Mouse (Mus musculus) layer of hippocampus, postnatal 14 days (tissue): Measurements from ENCODE around the gene Ptpra. TPM values are rescaled to one million over a fixed set of nuclear protein-coding genes. Genes with fewer than 3 reads are reported as not detected.

ENCODE experiments used
- DNase-seq, 2 experiments: peaks; one replicate each; pipeline ENCODE4 v3.0.0; 2021 to 2022; ENCODE audit warnings: low spot score in 2 of 2, mixed read lengths in 1 of 2
- total RNA-seq, 2 experiments: library from RNA; stranded (reverse); gene quantifications; 2 replicates each; pipeline ENCODE4 v1.2.3; 2021

Gene Ptpra
- total RNA-seq, 2 experiments from 2014 or later = 307 to 312 TPM

GRCm38 (mm10) chr2:130439840-130440480, 10.1 kb upstream of the Ptpra start:
- DNase-seq = no peak

DNA sequence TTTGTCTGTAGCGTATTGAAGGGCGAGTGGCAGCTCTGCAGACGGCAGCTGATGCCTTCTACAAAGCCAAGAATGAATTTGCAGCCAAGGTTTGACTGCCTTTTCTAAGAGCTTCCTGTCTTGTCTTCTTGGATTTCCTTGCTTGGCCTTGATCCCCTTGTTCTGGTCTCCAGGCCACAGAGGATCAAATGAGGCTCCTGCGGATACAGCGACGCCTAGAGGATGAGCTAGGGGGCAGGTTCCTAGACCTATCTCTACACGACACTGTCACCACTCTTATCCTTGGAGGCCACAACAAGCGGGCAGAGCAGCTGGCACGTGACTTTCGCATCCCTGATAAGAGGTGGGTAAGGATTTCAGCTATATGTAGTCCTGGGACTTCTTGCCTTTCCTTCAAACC, 7.9 kb upstream of the Ptpra start:
- DNase-seq = no peak

DNA sequence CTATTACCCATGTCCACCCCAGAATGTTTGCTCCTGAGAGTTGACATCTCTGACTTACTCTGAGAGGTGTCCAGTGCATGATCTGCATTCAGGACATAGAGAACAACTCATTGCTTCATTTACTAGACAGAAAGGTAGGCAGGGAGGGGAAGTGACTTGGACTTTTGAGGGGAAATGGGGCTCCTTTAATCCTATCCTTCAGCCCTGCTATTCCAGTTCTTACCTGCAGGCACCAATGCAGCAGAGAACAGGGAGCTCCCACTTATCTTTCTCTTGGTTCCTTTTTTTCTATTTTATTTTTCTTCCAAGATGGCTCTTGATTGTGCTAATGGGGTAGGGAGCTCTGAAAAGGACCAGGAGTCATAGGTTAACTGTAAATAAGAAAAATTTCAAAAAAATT, 1.6 kb upstream of the Ptpra start:
- no peak for DNase-seq

DNA sequence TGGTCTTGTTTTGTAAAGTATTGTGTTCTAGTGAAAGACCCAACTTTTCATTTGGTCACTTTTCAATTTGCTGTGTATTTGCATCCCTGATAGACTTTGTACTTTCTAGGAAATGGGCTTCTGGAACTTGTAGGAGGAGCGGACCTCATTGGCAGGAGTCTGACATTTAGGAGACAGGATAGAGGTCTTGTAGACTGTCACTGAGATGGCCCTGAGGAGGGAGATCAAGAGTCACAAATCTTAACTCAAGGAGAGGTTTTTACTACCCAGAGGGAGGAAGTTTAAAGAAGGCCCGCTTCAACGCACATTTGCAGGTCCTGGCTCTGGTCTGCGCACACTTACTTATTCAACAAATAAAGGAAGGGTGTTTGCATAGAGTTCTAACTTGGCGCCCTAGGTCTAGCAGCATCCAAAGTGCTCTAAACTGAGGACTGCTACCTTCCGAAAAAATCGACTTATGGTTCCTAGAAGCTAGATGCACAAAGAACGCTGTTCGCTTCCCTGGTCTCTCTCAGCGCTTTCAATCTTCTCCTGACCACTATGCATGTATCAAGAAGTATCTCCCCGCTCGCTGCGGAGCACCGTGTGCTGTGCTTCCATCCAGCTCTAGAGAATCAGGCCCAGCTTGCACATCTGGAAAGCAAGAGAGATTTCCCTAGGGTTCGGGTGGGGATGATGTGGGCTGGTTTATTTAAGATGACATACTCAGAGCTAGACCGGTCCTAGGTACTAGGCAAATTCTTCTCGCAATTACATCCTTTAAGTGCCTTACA, 871 bp upstream of the Ptpra start:
- no peak for DNase-seq

DNA sequence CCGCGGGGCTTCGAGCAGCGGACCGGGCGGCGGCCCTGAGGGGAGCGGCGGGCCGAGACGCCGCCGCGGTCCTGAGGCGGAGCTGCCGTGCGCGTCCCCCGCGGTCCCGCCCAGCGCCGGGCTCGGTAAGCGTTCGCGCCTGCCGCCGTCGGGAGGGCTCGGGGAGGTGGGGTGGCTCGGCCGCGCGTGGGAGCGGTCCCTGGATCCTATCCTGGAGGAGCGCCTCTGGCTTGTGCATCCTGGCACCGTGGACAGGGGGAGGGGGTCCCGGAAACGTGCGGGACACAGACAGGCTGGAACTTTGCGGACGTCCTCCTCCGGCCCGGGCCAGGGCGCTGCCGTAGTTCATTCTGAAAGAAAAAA, 337 bp downstream of the Ptpra start:
- peak in 1 of 2 experiments; percentile 58 for DNase-seq

- DNase-seq = no peak
Observed at GRCm38 (mm10) chr2:130451086-130451726, 1.1 kb downstream of the Ptpra start.

DNA sequence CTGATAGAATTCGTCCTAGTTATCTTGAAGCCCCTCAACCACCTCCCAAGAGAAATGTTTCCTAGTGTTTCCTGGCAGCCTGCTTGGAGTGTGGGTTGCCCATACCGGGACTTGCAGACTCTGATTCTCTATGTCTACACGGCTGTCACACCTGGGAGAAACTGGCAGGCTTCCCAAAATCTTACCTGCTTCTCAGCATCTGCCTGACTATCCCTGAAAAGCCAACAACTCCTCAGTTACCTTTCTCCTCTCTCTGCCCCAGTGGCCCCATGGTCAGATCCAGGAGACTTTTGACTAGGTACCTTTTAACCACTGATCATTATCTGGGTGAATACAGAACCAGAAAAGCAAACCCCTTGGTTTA, 1.6 kb downstream of the Ptpra start:
- DNase-seq = no peak

DNA sequence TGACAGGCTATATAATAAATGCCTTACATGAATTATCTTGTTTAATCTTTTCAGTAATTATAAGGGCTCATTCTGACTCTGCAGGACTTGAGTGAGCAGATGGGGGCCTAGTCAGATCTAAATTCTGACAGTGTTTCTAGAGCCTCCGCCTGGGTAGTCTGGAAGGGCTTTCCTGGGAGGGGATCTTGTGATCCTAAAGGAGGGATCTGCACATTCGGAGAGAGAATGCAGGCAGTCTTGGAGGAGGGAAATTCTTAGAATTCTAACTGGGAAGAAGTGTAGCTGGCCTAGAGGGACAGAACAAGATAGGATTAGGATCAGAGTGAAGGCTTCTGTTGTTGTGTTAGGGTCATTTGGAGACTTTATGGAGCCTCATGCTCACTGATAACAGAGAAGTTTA, 2.2 kb downstream of the Ptpra start:
- no peak for DNase-seq

DNA sequence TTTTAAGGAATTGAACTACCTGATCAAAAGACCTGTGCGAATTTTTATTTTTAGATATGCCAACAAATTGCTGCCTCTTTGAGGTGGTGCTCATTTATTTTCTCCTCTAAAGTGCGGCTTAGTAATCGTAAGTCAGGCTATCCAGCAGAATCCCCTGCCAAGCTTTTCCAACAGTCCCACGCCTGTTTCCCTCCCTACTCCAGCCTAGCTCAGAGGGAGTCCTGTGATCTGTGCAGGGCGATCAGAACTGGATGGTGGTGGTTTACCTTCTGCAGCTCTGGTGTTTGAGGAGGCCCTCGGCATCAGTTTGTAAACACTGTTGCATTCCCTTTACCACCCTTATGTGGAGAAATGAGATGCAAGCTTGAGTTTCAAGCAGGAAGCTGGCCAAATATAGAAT, 3.3 kb downstream of the Ptpra start:
- peak in 1 of 2 experiments; percentile 42 for DNase-seq

- peak in 1 of 2 experiments; percentile 57 for DNase-seq
Observed at GRCm38 (mm10) chr2:130454748-130455370, 4.8 kb downstream of the Ptpra start.

DNA sequence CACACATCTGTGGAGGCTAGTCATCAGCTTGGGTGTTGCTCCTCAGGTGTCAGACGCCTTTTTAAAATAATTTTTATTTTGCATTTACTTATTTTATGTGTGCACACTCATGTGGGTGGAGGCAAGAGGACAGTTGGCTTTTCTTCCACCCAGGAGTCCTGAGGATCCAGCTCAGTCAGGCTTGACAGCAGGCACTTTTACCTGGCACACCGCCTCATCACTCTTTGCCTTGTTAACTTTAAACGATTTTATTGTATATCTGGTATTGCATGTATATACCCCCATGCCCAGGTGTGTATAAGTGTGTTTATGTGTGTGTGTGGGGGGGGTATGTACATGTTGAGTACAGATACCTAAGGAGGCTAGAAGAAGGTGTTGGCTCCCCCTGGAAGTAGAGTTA, 7.8 kb downstream of the Ptpra start:
- no peak for DNase-seq

GRCm38 (mm10) chr2:130459576-130459975, 9.5 kb downstream of the Ptpra start:
- no peak for DNase-seq

DNA sequence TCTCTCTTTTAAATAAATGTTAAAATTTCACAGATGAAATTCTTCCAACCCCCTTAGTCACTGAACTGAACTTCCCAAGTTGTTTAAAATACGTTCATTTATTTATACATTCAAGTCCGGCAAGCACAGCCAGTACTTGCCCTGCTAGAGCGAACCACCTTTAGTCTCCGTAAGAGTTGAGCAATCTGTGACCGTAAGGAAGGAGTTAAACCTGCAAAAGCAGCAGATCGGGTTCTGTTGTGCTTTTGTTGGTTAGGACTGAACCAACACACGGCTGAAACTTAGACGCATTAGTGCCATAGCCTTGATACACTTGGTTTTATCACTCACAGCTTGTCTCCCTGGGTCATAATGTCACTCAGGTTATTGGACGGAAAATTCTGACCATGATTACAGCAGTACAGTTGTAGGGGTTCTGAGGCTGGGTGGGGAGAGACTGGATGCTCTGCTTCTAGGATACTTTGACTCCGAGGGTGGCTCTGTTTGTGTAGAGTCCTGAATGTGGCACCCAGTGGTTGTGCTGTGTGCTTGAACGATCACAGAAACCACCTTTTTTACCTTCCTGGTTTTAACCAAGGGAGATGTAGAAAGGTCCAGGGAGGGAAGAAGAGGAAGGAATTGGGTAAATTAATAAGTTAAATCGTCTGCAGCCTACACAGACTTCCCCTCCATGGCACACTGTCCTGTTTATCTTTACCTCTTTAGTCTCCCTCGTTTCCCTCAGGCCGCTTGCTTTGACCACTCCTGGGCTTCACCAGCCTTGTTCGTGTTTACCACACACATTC, 11.4 kb downstream of the Ptpra start:
- DNase-seq = no peak

- DNase-seq = no peak
Observed at GRCm38 (mm10) chr2:130466438-130466837, 16.4 kb downstream of the Ptpra start.

GRCm38 (mm10) chr2:130469366-130469765, 19.3 kb downstream of the Ptpra start:
- DNase-seq = peak in 1 of 2 experiments; percentile 76

DNA sequence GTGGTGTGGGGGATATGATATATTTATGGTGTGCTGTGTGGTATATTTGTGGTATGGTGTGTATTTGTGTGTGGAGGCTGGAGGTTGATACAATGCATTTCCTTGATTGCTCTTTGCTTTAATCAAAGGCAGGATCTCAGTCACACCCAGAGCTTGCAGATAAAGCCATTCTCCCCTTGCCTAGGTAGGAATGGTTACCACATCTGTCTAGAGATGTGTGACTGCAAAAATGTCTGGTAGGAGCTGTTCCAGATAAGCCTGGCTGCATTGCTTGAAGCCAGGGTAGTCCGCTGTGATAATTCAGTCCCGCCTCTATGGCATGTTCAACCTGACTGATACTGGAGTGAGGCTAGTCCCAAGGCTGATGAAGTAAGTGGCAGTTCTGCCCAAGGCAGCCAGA, 19.9 kb downstream of the Ptpra start:
- DNase-seq = no peak

DNA sequence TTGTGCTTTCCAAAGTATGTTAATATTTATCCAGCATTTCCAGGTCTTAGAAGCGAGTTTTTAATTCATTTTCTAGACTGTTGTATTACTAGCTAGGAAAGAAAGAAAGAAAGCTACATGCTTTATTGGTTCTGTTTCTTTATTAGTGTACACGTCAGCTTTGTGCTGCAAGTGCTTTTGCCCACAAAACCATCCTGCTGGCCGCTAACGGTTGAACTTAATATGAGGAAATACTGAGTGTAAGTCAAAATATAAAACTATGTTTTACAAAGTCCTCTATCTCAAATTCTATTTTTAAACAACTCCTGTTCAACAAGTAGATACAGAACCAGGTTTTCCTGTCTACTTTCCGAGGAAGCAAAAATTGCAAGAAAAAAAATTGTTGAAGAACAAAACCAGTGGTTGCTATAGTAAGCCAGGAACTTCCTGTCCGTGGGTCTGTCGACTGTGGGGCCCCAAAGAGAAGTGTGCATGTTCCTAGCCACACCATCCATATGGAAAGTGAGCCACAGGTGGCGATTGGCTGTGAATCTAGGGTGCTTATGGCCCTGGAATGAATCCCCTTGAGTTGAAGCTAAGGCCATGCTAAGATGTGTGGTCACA, 22.9 kb downstream of the Ptpra start:
- no peak for DNase-seq

DNA sequence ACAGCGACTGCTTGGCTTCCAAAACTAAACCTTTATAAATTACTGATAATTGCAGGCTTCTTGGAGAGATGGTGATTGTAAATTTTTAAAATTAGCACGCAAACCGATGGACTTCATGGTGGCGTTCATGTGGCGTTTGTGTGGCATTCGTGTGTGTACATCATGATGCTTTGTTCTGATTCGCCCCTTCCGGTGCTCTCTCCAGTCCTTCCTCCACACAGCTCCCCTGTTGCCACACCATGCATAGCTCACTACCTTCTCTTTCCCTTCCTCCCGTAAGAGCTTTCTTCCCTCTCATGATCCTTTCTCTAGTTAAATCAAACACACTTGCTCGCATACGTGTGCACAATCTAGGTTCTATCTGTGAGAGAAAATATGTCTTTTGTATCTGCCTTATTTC, 25.7 kb downstream of the Ptpra start:
- no peak for DNase-seq

DNA sequence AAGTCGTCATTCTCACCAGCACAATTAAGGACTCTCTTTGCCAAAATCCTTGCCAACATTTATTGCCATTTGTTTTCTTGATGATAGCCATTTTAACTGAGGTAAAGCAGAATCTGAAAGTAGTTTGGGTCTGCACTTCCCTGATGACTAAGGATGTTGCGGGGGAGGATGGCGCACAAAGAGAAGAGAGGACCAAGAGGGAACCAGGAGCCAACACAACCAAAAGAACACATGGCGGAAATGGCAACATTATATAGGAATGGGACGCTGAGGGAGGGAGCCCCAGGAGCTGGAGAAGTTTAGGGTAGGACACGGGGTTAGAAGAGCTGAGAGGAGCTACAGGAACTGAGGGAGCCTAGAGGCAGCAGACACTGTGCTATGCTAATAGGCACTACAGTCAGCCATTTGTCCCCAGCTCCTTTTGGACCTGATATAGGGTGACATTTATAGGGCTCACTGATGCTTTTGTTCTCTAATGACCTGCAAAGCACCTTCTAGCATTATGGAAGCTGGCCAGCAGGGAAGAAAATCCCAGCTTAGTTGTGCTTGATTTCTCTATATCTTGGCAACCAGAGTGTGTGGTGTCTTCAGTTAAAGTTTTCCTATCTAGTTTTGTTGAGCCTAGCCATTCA, 26.7 kb downstream of the Ptpra start:
- DNase-seq = no peak

DNA sequence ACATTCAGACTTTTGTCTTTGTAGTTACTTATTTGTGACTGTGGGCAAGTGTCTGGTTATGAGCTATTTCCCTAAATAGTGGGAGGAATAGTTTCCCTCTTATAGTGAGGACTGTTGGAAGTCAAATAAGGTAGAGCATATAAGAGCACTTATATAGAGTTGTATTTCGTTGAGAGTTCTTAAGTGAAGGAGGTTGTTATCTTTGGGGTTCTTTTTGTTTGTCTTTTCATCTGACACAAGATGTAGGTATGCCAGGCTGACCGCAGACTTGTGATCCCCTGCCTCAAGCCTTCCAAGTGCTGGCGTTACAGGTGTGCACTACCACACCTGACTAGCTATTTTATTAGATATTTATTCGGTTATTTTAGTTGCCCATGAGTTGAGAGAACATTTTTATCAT, 32.1 kb downstream of the Ptpra start:
- DNase-seq = no peak
